Mouse (Mus musculus): Measurements from ENCODE around the gene Matn4. TPM values are rescaled to one million over a fixed set of nuclear protein-coding genes. Genes with fewer than 3 reads are reported as not detected.
A peak's percentile ranks its signal among the peaks of the same experiment; 100 is the strongest.

Gene Matn4
- polyA plus RNA-seq, 1 experiment = 0.01 TPM

- no peaks in the 10 kb centered on the region for H3K27me3 ChIP-seq (ENCODE audit: control insufficient read depth, insufficient read depth, insufficient read length)
- H3K36me3 ChIP-seq (ENCODE audit: control insufficient read depth, insufficient read depth) = no peaks in the 10 kb centered on the region
- no peak overlapping the region for H3ac ChIP-seq (ENCODE audit: control insufficient read depth, insufficient read length, low read depth)
- TF ChIP-seq CEBPB (IDR thresholded peaks at IDR 0.05; ENCODE audit: low read depth) (no peak), CTCF (IDR thresholded peaks at IDR 0.05; ENCODE audit: control insufficient read depth, insufficient read depth, insufficient read length) (no peak), USF1 (IDR thresholded peaks at IDR 0.05; ENCODE audit: low read depth) (no peak), MYOD1 (IDR thresholded peaks at IDR 0.05; ENCODE audit: control insufficient read depth, insufficient read length, low read depth) (no peak), MAX (IDR thresholded peaks at IDR 0.05) (no peak), FOSL1 (IDR thresholded peaks at IDR 0.05; ENCODE audit: insufficient read depth, low read length, poor library complexity, severe bottlenecking) (no peak), MYOG (IDR thresholded peaks at IDR 0.05; ENCODE audit: control insufficient read depth, extremely low read depth, insufficient read length) (no peak)
- no peak overlapping the region for H3K4me3 ChIP-seq (ENCODE audit: insufficient read depth, poor library complexity, severe bottlenecking)
- no peaks in the 10 kb centered on the region for H3K79me3 ChIP-seq (ENCODE audit: low read depth)
- H3K79me2 ChIP-seq (ENCODE audit: control insufficient read depth, insufficient read depth) = no peaks in the 10 kb centered on the region
These were observed 45.3 kb downstream of the Matn4 start for GRCm38 (mm10) chr2:164359668-164360067.

- Histone ChIP-seq H3K79me3 (ENCODE audit: low read depth) (no peaks in the 10 kb centered on the region), H3ac (ENCODE audit: control insufficient read depth, insufficient read length, low read depth) (no peak overlapping the region), H3K36me3 (ENCODE audit: control insufficient read depth, insufficient read depth) (no peaks in the 10 kb centered on the region), H3K79me2 (ENCODE audit: control insufficient read depth, insufficient read depth) (no peaks in the 10 kb centered on the region), H3K27me3 (ENCODE audit: control insufficient read depth, insufficient read depth, insufficient read length) (no peaks in the 10 kb centered on the region), H3K4me3 (ENCODE audit: insufficient read depth, poor library complexity, severe bottlenecking) (no peak overlapping the region)
- TF ChIP-seq CEBPB (IDR thresholded peaks at IDR 0.05; ENCODE audit: low read depth) (no peak), CTCF (IDR thresholded peaks at IDR 0.05; ENCODE audit: control insufficient read depth, insufficient read depth, insufficient read length) (no peak), MYOD1 (IDR thresholded peaks at IDR 0.05; ENCODE audit: control insufficient read depth, insufficient read length, low read depth) (no peak), MAX (IDR thresholded peaks at IDR 0.05) (no peak), MYOG (IDR thresholded peaks at IDR 0.05; ENCODE audit: control insufficient read depth, extremely low read depth, insufficient read length) (no peak), USF1 (IDR thresholded peaks at IDR 0.05; ENCODE audit: low read depth) (no peak), FOSL1 (IDR thresholded peaks at IDR 0.05; ENCODE audit: insufficient read depth, low read length, poor library complexity, severe bottlenecking) (no peak)
These were observed 45.9 kb downstream of the Matn4 start for GRCm38 (mm10) chr2:164359031-164359430.

GRCm38 (mm10) chr2:164358373-164358772, 46.6 kb downstream of the Matn4 start:
- TF ChIP-seq CEBPB (IDR thresholded peaks at IDR 0.05; ENCODE audit: low read depth) = no peak
- no peaks in the 10 kb centered on the region for H3K36me3 ChIP-seq (ENCODE audit: control insufficient read depth, insufficient read depth)
- no peaks in the 10 kb centered on the region for H3K79me2 ChIP-seq (ENCODE audit: control insufficient read depth, insufficient read depth)
- H3K4me3 ChIP-seq (ENCODE audit: insufficient read depth, poor library complexity, severe bottlenecking) = no peak overlapping the region
- H3K79me3 ChIP-seq (ENCODE audit: low read depth) = no peaks in the 10 kb centered on the region
- no peak overlapping the region for H3ac ChIP-seq (ENCODE audit: control insufficient read depth, insufficient read length, low read depth)
- H3K27me3 ChIP-seq (ENCODE audit: control insufficient read depth, insufficient read depth, insufficient read length) = no peaks in the 10 kb centered on the region

- Histone ChIP-seq H3K36me3 (ENCODE audit: control insufficient read depth, insufficient read depth) (no peaks in the 10 kb centered on the region), H3K4me3 (ENCODE audit: insufficient read depth, poor library complexity, severe bottlenecking) (no peak overlapping the region), H3ac (ENCODE audit: control insufficient read depth, insufficient read length, low read depth) (no peak overlapping the region), H3K79me2 (ENCODE audit: control insufficient read depth, insufficient read depth) (no peaks in the 10 kb centered on the region), H3K27me3 (ENCODE audit: control insufficient read depth, insufficient read depth, insufficient read length) (no peaks in the 10 kb centered on the region), H3K79me3 (ENCODE audit: low read depth) (no peaks in the 10 kb centered on the region)
- TF ChIP-seq CEBPB (IDR thresholded peaks at IDR 0.05; ENCODE audit: low read depth) = peak; percentile 92
- no peak for TF ChIP-seq MAX (IDR thresholded peaks at IDR 0.05)
These were observed 48.6 kb downstream of the Matn4 start for GRCm38 (mm10) chr2:164356177-164356967.

GRCm38 (mm10) chr2:164353356-164353755, 51.6 kb downstream of the Matn4 start:
- Histone ChIP-seq H3K36me3 (ENCODE audit: control insufficient read depth, insufficient read depth) (no peaks in the 10 kb centered on the region), H3K79me3 (ENCODE audit: low read depth) (no peaks in the 10 kb centered on the region)

GRCm38 (mm10) chr2:164352697-164353096, 52.3 kb downstream of the Matn4 start:
- TF ChIP-seq FOSL1 (IDR thresholded peaks at IDR 0.05; ENCODE audit: insufficient read depth, low read length, poor library complexity, severe bottlenecking) = no peak
- no peak for TF ChIP-seq CEBPB (IDR thresholded peaks at IDR 0.05; ENCODE audit: low read depth)
- no peak for TF ChIP-seq MYOD1 (IDR thresholded peaks at IDR 0.05; ENCODE audit: control insufficient read depth, insufficient read length, low read depth)
- TF ChIP-seq USF1 (IDR thresholded peaks at IDR 0.05; ENCODE audit: low read depth) = no peak
- no peak for TF ChIP-seq CTCF (IDR thresholded peaks at IDR 0.05; ENCODE audit: control insufficient read depth, insufficient read depth, insufficient read length)
- TF ChIP-seq MAX (IDR thresholded peaks at IDR 0.05) = no peak
- TF ChIP-seq MYOG (IDR thresholded peaks at IDR 0.05; ENCODE audit: control insufficient read depth, extremely low read depth, insufficient read length) = no peak
- Histone ChIP-seq H3K79me2 (ENCODE audit: control insufficient read depth, insufficient read depth) (no peaks in the 10 kb centered on the region), H3K27me3 (ENCODE audit: control insufficient read depth, insufficient read depth, insufficient read length) (no peaks in the 10 kb centered on the region), H3K79me3 (ENCODE audit: low read depth) (no peaks in the 10 kb centered on the region), H3ac (ENCODE audit: control insufficient read depth, insufficient read length, low read depth) (no peak overlapping the region), H3K36me3 (ENCODE audit: control insufficient read depth, insufficient read depth) (no peaks in the 10 kb centered on the region), H3K4me3 (ENCODE audit: insufficient read depth, poor library complexity, severe bottlenecking) (no peak overlapping the region)

More at GRCm38 (mm10) chr2:164353356-164353755, 51.6 kb downstream of the Matn4 start:
- Histone ChIP-seq H3K4me3 (ENCODE audit: insufficient read depth, poor library complexity, severe bottlenecking) (no peak overlapping the region), H3K27me3 (ENCODE audit: control insufficient read depth, insufficient read depth, insufficient read length) (no peaks in the 10 kb centered on the region), H3K79me2 (ENCODE audit: control insufficient read depth, insufficient read depth) (no peaks in the 10 kb centered on the region), H3ac (ENCODE audit: control insufficient read depth, insufficient read length, low read depth) (no peak overlapping the region)
- TF ChIP-seq MYOG (IDR thresholded peaks at IDR 0.05; ENCODE audit: control insufficient read depth, extremely low read depth, insufficient read length) (no peak), CEBPB (IDR thresholded peaks at IDR 0.05; ENCODE audit: low read depth) (no peak), MAX (IDR thresholded peaks at IDR 0.05) (no peak), USF1 (IDR thresholded peaks at IDR 0.05; ENCODE audit: low read depth) (no peak), FOSL1 (IDR thresholded peaks at IDR 0.05; ENCODE audit: insufficient read depth, low read length, poor library complexity, severe bottlenecking) (no peak), CTCF (IDR thresholded peaks at IDR 0.05; ENCODE audit: control insufficient read depth, insufficient read depth, insufficient read length) (no peak), MYOD1 (IDR thresholded peaks at IDR 0.05; ENCODE audit: control insufficient read depth, insufficient read length, low read depth) (no peak)

Data from C2C12 (cell line).